Mouse (Mus musculus): ENCODE data around the gene Rsbn1. TPM values are rescaled to one million over a fixed set of nuclear protein-coding genes. Genes with fewer than 3 reads are reported as not detected.

Gene Rsbn1
- polyA plus RNA-seq, 1 experiment from 2014 or later: 7.2 TPM

DNA sequence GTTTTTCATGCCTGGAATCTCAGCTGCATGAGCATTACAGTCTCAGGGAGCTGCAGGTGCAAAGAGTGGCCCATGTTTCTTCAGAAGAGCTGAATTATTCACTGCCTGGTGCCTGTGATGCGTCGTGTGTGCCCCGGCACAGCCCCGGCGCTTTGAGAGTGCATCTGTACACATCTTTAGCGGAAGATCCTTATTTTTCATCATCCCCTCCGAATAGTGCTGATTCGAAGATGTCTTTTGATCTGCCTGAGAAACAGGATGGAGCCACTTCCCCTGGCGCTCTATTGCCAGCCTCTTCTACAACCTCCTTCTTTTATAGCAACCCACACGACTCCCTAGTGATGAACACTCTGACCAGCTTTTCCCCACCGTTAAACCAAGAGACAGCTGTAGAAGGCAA is 28.0 kb upstream of the Rsbn1 start:
- ATAC-seq (ENCODE audit: low FRiP score, low TSS enrichment) (no peak), DNase-seq (ENCODE audit: low spot score) (no peak)
- no peak overlapping the region for H3K27ac ChIP-seq (replicated peaks)
- no peaks in the 10 kb centered on the region for H3K4me1 ChIP-seq (replicated peaks; ENCODE audit: control insufficient read depth, insufficient read depth)
- H3K4me3 ChIP-seq (ENCODE audit: low read depth, low read length): no peak overlapping the region
- no peak overlapping the region for H3K9ac ChIP-seq (ENCODE audit: low read length)
- WGBS: 71% methylated on average over 11 of the region's 11 CpGs
- no peaks in the 10 kb centered on the region for H3K9me3 ChIP-seq (ENCODE audit: control insufficient read depth, low read length)
- H3K36me3 ChIP-seq (ENCODE audit: control insufficient read depth, insufficient read depth, low read length): no peaks in the 10 kb centered on the region
- no peaks in the 10 kb centered on the region for H3K27me3 ChIP-seq (ENCODE audit: control insufficient read depth, insufficient read depth, low read length)
- H3K4me2 ChIP-seq (replicated peaks; ENCODE audit: low read depth): no peak overlapping the region
- no peak for TF ChIP-seq EP300 (optimal IDR thresholded peaks at IDR 0.05)
- no peak for TF ChIP-seq CTCF (IDR thresholded peaks at IDR 0.05; ENCODE audit: low read depth)

DNA sequence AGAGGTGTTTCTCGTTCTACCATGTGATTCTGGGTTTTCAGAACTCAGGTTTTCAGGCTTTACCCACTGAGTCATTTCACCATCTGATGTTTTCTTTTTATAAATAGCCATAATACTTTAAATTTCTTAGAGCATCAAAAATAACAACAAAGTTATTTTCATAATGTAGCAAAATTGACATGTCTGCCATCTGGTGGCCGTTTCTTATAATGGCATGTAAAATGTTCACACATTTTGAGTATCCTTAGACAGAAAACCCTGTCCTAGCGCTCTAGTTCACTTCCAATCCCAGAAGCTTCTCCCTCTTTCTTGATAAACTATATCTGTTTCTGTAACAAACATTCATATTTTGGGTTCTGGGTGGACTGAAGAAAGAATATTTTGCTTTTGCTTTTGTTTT is 26.3 kb upstream of the Rsbn1 start:
- TF ChIP-seq CTCF (IDR thresholded peaks at IDR 0.05; ENCODE audit: low read depth): peak; percentile 78
- no peak for TF ChIP-seq EP300 (optimal IDR thresholded peaks at IDR 0.05)
- no peak for DNase-seq (ENCODE audit: low spot score)
- no peaks in the 10 kb centered on the region for H3K27me3 ChIP-seq (ENCODE audit: control insufficient read depth, insufficient read depth, low read length)
- WGBS: 26% methylated on average over 3 of the region's 3 CpGs
- H3K4me1 ChIP-seq (replicated peaks; ENCODE audit: control insufficient read depth, insufficient read depth): no peaks in the 10 kb centered on the region
- no peak overlapping the region for H3K27ac ChIP-seq (replicated peaks)
- no peak overlapping the region for H3K4me2 ChIP-seq (replicated peaks; ENCODE audit: low read depth)
- H3K4me3 ChIP-seq (ENCODE audit: low read depth, low read length): no peak overlapping the region
- no peak for ATAC-seq (ENCODE audit: low FRiP score, low TSS enrichment)
- H3K9ac ChIP-seq (ENCODE audit: low read length): no peak overlapping the region
- no peaks in the 10 kb centered on the region for H3K9me3 ChIP-seq (ENCODE audit: control insufficient read depth, low read length)
- no peaks in the 10 kb centered on the region for H3K36me3 ChIP-seq (ENCODE audit: control insufficient read depth, insufficient read depth, low read length)

DNA sequence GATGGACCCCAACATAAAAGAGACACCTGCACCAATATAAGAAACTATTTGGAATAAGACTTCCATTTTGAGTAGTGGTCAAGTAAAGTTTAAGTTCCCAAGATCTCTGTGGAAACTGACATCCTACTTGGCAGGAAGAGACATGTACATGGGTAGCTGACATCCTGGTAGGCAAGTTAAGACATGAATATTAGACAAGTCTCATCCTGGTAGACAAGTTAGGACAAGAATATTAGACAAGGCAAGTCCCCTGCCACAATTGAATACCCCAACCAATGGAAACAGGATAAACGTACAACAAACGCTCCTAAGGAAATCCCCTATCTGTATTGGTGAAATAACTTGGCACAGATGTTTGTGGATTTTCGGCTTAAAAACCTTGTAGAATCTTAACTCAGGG is 20.5 kb upstream of the Rsbn1 start:
- no peaks in the 10 kb centered on the region for H3K27me3 ChIP-seq (ENCODE audit: control insufficient read depth, insufficient read depth, low read length)
- H3K9me3 ChIP-seq (ENCODE audit: control insufficient read depth, low read length): no peaks in the 10 kb centered on the region
- DNase-seq (ENCODE audit: low spot score) (no peak), ATAC-seq (ENCODE audit: low FRiP score, low TSS enrichment) (no peak)
- H3K9ac ChIP-seq (ENCODE audit: low read length): no peak overlapping the region
- H3K27ac ChIP-seq (replicated peaks): no peak overlapping the region
- no peak overlapping the region for H3K4me3 ChIP-seq (ENCODE audit: low read depth, low read length)
- WGBS: 76% methylated on average over 3 of the region's 3 CpGs
- H3K36me3 ChIP-seq (ENCODE audit: control insufficient read depth, insufficient read depth, low read length): no peaks in the 10 kb centered on the region
- H3K4me1 ChIP-seq (replicated peaks; ENCODE audit: control insufficient read depth, insufficient read depth): no peaks in the 10 kb centered on the region
- H3K4me2 ChIP-seq (replicated peaks; ENCODE audit: low read depth): no peak overlapping the region
- TF ChIP-seq CTCF (IDR thresholded peaks at IDR 0.05; ENCODE audit: low read depth) (no peak), EP300 (optimal IDR thresholded peaks at IDR 0.05) (no peak)

DNA sequence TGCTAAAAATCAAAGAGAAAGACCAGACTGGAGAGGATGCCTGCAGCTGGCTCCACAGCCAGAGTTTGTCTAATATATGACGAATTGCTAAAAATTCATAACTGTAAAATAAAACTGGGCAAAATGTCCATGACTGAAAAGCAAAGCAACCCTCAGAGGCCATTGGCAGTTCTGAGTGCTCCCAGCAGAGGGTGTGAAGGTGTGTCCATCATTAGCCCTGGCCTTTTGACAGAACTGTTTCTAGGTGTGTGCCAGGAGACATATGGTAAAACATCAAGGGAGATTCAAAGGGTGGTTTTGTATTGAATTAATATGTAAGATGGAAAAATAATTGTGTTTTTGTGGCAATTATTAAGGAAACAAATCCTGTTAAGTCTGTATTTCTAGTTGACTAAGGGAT is 9.2 kb upstream of the Rsbn1 start:
- H3K36me3 ChIP-seq (ENCODE audit: control insufficient read depth, insufficient read depth, low read length): no peaks in the 10 kb centered on the region
- 83% methylated on average over 1 of the region's 1 CpGs for WGBS
- H3K9ac ChIP-seq (ENCODE audit: low read length): no peak overlapping the region
- no peaks in the 10 kb centered on the region for H3K9me3 ChIP-seq (ENCODE audit: control insufficient read depth, low read length)
- no peaks in the 10 kb centered on the region for H3K27me3 ChIP-seq (ENCODE audit: control insufficient read depth, insufficient read depth, low read length)
- DNase-seq (ENCODE audit: low spot score): peak; percentile 73
- no peak overlapping the region for H3K27ac ChIP-seq (replicated peaks)
- H3K4me3 ChIP-seq (ENCODE audit: low read depth, low read length): no peak overlapping the region
- TF ChIP-seq EP300 (optimal IDR thresholded peaks at IDR 0.05): no peak
- peak; percentile 76 for TF ChIP-seq CTCF (IDR thresholded peaks at IDR 0.05; ENCODE audit: low read depth)
- H3K4me1 ChIP-seq (replicated peaks; ENCODE audit: control insufficient read depth, insufficient read depth): no peaks in the 10 kb centered on the region
- ATAC-seq (ENCODE audit: low FRiP score, low TSS enrichment): no peak
- no peak overlapping the region for H3K4me2 ChIP-seq (replicated peaks; ENCODE audit: low read depth)

DNA sequence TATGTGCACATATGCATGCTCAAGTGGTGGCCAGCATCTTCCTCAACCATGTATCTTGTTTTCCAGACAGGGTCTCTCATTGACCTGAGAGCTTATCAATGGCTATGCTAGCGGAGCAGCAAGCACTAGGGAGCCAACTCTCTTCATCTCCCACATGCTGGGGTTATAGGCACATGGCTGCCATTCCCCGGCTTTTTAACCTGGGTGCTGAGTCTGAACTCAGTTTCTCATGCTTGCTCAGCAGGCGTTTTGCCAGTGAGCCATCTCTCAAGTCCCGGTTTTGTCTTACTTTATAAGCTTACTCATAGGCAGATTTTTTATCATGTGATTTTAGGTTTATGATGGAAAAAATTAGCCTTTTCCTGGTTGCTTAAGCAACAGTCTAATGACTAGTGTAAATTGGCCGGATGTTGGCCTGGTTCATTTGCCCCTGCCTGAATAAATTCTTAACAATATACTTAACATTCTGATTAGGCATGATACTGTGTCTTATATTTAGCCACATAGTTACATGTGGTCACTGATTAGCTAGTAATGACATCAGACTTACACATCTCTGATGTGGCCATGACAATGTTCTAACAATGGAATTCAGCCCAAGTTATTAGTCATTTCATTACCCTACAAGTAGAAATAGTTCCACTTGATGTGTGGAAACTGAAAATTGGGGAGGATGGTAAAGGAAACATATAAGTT is 6.4 kb upstream of the Rsbn1 start:
- H3K9ac ChIP-seq (ENCODE audit: low read length): no peak overlapping the region
- no peaks in the 10 kb centered on the region for H3K36me3 ChIP-seq (ENCODE audit: control insufficient read depth, insufficient read depth, low read length)
- no peaks in the 10 kb centered on the region for H3K9me3 ChIP-seq (ENCODE audit: control insufficient read depth, low read length)
- H3K27me3 ChIP-seq (ENCODE audit: control insufficient read depth, insufficient read depth, low read length): no peaks in the 10 kb centered on the region
- no peaks in the 10 kb centered on the region for H3K4me1 ChIP-seq (replicated peaks; ENCODE audit: control insufficient read depth, insufficient read depth)
- H3K4me2 ChIP-seq (replicated peaks; ENCODE audit: low read depth): no peak overlapping the region
- H3K4me3 ChIP-seq (ENCODE audit: low read depth, low read length): no peak overlapping the region
- DNase-seq (ENCODE audit: low spot score) (no peak), ATAC-seq (ENCODE audit: low FRiP score, low TSS enrichment) (no peak)
- 85% methylated on average over 5 of the region's 5 CpGs for WGBS
- H3K27ac ChIP-seq (replicated peaks): no peak overlapping the region
- TF ChIP-seq EP300 (optimal IDR thresholded peaks at IDR 0.05): no peak
- TF ChIP-seq CTCF (IDR thresholded peaks at IDR 0.05; ENCODE audit: low read depth): no peak

DNA sequence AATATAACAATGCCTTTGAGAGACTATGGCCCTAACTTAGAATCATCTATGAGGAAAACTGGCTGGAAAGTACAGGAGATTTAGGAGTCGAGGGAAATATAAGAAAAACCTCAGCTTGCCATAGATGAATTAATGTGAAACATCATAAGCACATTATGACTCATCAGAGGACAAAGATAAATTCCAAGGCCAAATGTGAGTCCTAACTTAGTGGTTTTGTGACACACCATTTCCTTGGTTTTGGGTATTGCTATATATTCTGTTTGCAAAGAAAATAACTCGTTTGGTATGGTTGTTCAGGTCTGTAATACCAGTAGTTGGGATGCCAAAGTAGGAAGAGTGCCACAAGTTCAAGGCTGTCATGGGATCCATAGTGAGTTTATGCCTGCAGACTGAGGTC is 5.1 kb upstream of the Rsbn1 start:
- TF ChIP-seq EP300 (optimal IDR thresholded peaks at IDR 0.05) (no peak), CTCF (IDR thresholded peaks at IDR 0.05; ENCODE audit: low read depth) (no peak)
- 62% methylated on average over 2 of the region's 2 CpGs for WGBS
- no peak overlapping the region for H3K4me2 ChIP-seq (replicated peaks; ENCODE audit: low read depth)

More for the DNA sequence above, 5.1 kb upstream of the Rsbn1 start:
- Histone ChIP-seq H3K4me1 (replicated peaks; ENCODE audit: control insufficient read depth, insufficient read depth) (no peaks in the 10 kb centered on the region), H3K36me3 (ENCODE audit: control insufficient read depth, insufficient read depth, low read length) (no peaks in the 10 kb centered on the region), H3K27me3 (ENCODE audit: control insufficient read depth, insufficient read depth, low read length) (no peaks in the 10 kb centered on the region), H3K9ac (ENCODE audit: low read length) (no peak overlapping the region), H3K27ac (replicated peaks) (no peak overlapping the region), H3K4me3 (ENCODE audit: low read depth, low read length) (no peak overlapping the region), H3K9me3 (ENCODE audit: control insufficient read depth, low read length) (no peaks in the 10 kb centered on the region)
- no peak for DNase-seq (ENCODE audit: low spot score)
- no peak for ATAC-seq (ENCODE audit: low FRiP score, low TSS enrichment)
